Mouse (Mus musculus) CH12.LX (cell line): ENCODE measurements around the gene Pafah2. TPM values are rescaled to one million over a fixed set of nuclear protein-coding genes. Genes with fewer than 3 reads are reported as not detected.

Experiments used
- DNase-seq: peaks from one replicate; pipeline ENCODE4 v3.0.0-alpha.2; 2013; ENCODE audit errors: extremely low read depth
- H3K27ac ChIP-seq: 2 replicates; pipeline ENCODE4 v1.5.1; 2012; ENCODE audit warnings: low read depth, mild to moderate bottlenecking, control low read depth, moderate library complexity; ENCODE audit not compliant: insufficient read depth
- H3K27me3 ChIP-seq: replicated peaks from 2 replicates; pipeline ENCODE3; 2012; ENCODE audit warnings: inconsistent platforms
- H3K36me3 ChIP-seq, 2 experiments: replicated peaks in 1 of 2; 2 replicates each; pipeline versions ENCODE3 to v1.6.1; 2012; ENCODE audit warnings: inconsistent platforms in 1 of 2, low read length in 1 of 2, mild to moderate bottlenecking in 1 of 2, mixed read lengths in 1 of 2, moderate library complexity in 1 of 2; ENCODE audit not compliant: control insufficient read depth in 1 of 2, insufficient read depth in 1 of 2
- H3K4me1 ChIP-seq, 2 experiments: 2 replicates each; pipeline ENCODE4 v1.6.1; 2012; ENCODE audit warnings: inconsistent platforms in 1 of 2, moderate library complexity in 1 of 2; ENCODE audit not compliant: insufficient read depth in 2 of 2, control insufficient read depth in 1 of 2
- H3K4me2 ChIP-seq: 2 replicates; pipeline ENCODE4 v1.6.1; 2012; ENCODE audit warnings: low read depth, mild to moderate bottlenecking, control low read depth; ENCODE audit not compliant: poor library complexity, insufficient read depth, severe bottlenecking
- H3K4me3 ChIP-seq, 3 experiments: fragments of 150-350 bp in 1 of 3; sonication (generic) in 1 of 3; replicated peaks in 1 of 3; 2 replicates each; pipeline versions ENCODE3 to v1.5.1; 2011 to 2012; ENCODE audit warnings: low read depth in 2 of 3, low read length in 2 of 3, mild to moderate bottlenecking in 2 of 3, moderate library complexity in 2 of 3, control low read depth in 1 of 3, improper control_type of control experiment in 1 of 3, inconsistent platforms in 1 of 3, mixed read lengths in 1 of 3; ENCODE audit not compliant: poor library complexity in 1 of 3
- H3K79me2 ChIP-seq: replicated peaks from 2 replicates; pipeline ENCODE4 v1.6.1; 2012; ENCODE audit warnings: mild to moderate bottlenecking, moderate library complexity; ENCODE audit not compliant: control insufficient read depth, poor library complexity, insufficient read depth, severe bottlenecking; ENCODE audit errors: extremely low read depth
- H3K9ac ChIP-seq: 2 replicates; pipeline ENCODE4 v1.6.1; 2012; ENCODE audit warnings: low read depth, mild to moderate bottlenecking, control low read depth, moderate library complexity; ENCODE audit not compliant: insufficient read depth
- H3K9me3 ChIP-seq: replicated peaks from 2 replicates; pipeline ENCODE3; 2012; ENCODE audit warnings: low read length, inconsistent platforms, mixed read lengths
- CTCF ChIP-seq, 2 experiments: IDR thresholded peaks in 1 of 2; conservative IDR thresholded peaks in 1 of 2; 2 replicates each; pipeline ENCODE4 v1.5.1; 2011 to 2012; ENCODE audit warnings: low read depth in 2 of 2, low read length in 2 of 2, improper control_type of control experiment in 1 of 2, inconsistent platforms in 1 of 2, mild to moderate bottlenecking in 1 of 2, moderate library complexity in 1 of 2
- ELF1 ChIP-seq: IDR thresholded peaks from 2 replicates; pipeline ENCODE4 v1.6.1; 2014; ENCODE audit warnings: low read depth, mild to moderate bottlenecking, inconsistent platforms, low read length, improper control_type of control experiment
- GABPA ChIP-seq: IDR thresholded peaks from 2 replicates; pipeline ENCODE4 v1.6.1; 2012; ENCODE audit warnings: low read depth, low read length, improper control_type of control experiment, inconsistent platforms; ENCODE audit not compliant: insufficient replicate concordance
- JUN ChIP-seq: IDR thresholded peaks from 2 replicates; pipeline ENCODE4 v1.6.1; 2011; ENCODE audit warnings: low read depth, mild to moderate bottlenecking, low read length, improper control_type of control experiment, moderate library complexity; ENCODE audit not compliant: insufficient read depth
- JUND ChIP-seq: conservative IDR thresholded peaks from 2 replicates; pipeline ENCODE4 v1.6.1; 2011; ENCODE audit warnings: low read depth, low read length, improper control_type of control experiment
- MAZ ChIP-seq: IDR thresholded peaks from 2 replicates; pipeline ENCODE4 v1.6.1; 2012; ENCODE audit warnings: low read depth, mild to moderate bottlenecking, inconsistent platforms, low read length, improper control_type of control experiment, moderate library complexity
- MEF2A ChIP-seq: IDR thresholded peaks from 2 replicates; pipeline ENCODE4 v1.6.1; 2014; ENCODE audit warnings: low read depth, mild to moderate bottlenecking, inconsistent platforms, low read length, improper control_type of control experiment, borderline replicate concordance
- MYC ChIP-seq: IDR thresholded peaks from 2 replicates; pipeline ENCODE4 v1.6.1; 2011; ENCODE audit warnings: low read depth, mild to moderate bottlenecking, improper control_type of control experiment, low read length
- NELFE ChIP-seq: IDR thresholded peaks from 2 replicates; pipeline ENCODE4 v1.6.1; 2011; ENCODE audit warnings: low read depth, low read length, improper control_type of control experiment
- PAX5 ChIP-seq: IDR thresholded peaks from 2 replicates; pipeline ENCODE4 v1.6.1; 2012; ENCODE audit warnings: low read length, inconsistent platforms, mixed read lengths
- RAD21 ChIP-seq: IDR thresholded peaks from 2 replicates; pipeline ENCODE4 v1.6.1; 2011; ENCODE audit warnings: low read depth, mild to moderate bottlenecking, low read length, improper control_type of control experiment, moderate library complexity
- RCOR1 ChIP-seq: conservative IDR thresholded peaks from 2 replicates; pipeline ENCODE4 v1.6.1; 2012; ENCODE audit warnings: low read depth, mild to moderate bottlenecking, inconsistent platforms, low read length, improper control_type of control experiment
- SIN3A ChIP-seq: IDR thresholded peaks from 2 replicates; pipeline ENCODE4 v1.6.1; 2012; ENCODE audit warnings: low read length, improper control_type of control experiment, inconsistent platforms
- SMC3 ChIP-seq: IDR thresholded peaks from 2 replicates; pipeline ENCODE4 v1.6.1; 2011; ENCODE audit warnings: low read depth, low read length, improper control_type of control experiment
- UBTF ChIP-seq: IDR thresholded peaks from 2 replicates; pipeline ENCODE4 v1.6.1; 2012; ENCODE audit warnings: low read depth, mild to moderate bottlenecking, inconsistent platforms, low read length, improper control_type of control experiment, moderate library complexity
- ZKSCAN1 ChIP-seq: IDR thresholded peaks from 2 replicates; pipeline ENCODE4 v1.6.1; 2012; ENCODE audit warnings: low read depth, inconsistent platforms, low read length, improper control_type of control experiment, borderline replicate concordance
- ZMIZ1 ChIP-seq: IDR thresholded peaks from 2 replicates; pipeline ENCODE4 v1.6.1; 2012; ENCODE audit warnings: low read depth, mild to moderate bottlenecking, inconsistent platforms, low read length, improper control_type of control experiment
- dilution Hi-C: fragments of 300-500 bp; cut with MboI; formaldehyde crosslinking; loops from 2 replicates; pipeline ENCODE4 v1.14.3; 2020; ENCODE audit warnings: low sequenced_read_pairs; ENCODE audit not compliant: extremely low pct_unique_long_range_greater_than_20kb, extremely low pct_ligation_motif_present
- in situ Hi-C: fragments of 300-500 bp; cut with MboI; formaldehyde crosslinking; loops from 3 replicates; pipeline ENCODE4 v1.14.3; 2019; ENCODE audit warnings: low sequenced_read_pairs, low pct_ligation_motif_present, low pct_unique_long_range_greater_than_20kb, mixed read lengths
- polyA plus RNA-seq: library from polyadenylated mRNA; unstranded; fragments of >175 nt; gene quantifications from 2 replicates; pipeline ENCODE4 v1.2.1, GENCODE M21; 2012; ENCODE audit warnings: low read depth; ENCODE audit not compliant: insufficient read length
- total RNA-seq, 2 experiments: library from RNA; depleted of rRNA; stranded (reverse); fragments of 300-350 nt in 1 of 2; fragments of >200 nt in 1 of 2; gene quantifications; 2 replicates each; pipeline ENCODE4 v1.2.3; 2012 to 2014

Pafah2 gene
- total and polyA plus RNA-seq, 3 experiments: 8.9 to 10.7 (median 10.4) TPM

DNA sequence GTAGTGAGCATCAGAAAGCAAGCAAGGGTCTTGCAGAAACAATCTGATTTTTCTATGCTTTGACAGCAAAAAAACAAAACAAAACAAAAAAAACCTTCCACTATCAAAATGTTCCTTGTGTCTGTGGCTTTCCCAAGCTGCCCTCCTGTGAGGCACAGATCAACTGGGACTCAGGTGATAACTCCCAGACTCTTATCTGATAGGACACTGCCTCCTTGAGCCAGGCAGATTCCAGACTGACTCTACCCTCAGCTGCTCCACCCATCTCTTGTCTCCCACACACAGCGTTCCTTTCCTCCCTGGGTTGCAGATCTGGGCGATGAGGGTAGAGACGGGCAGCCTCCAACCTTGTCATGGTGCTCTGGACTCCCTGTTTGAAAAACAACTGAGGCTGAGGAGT, 43.0 kb downstream of the Pafah2 start:
- H3K9me3 ChIP-seq: peaks cover 10% of the 10 kb centered on the region
- H3K27me3 ChIP-seq: peaks cover 4% of the 10 kb centered on the region
- no peak overlapping the region for H3K4me3 ChIP-seq
- no peak overlapping the region for H3K4me2 ChIP-seq
- TF ChIP-seq ZKSCAN1 (no peak), NELFE (no peak), JUND (no peak), ZMIZ1 (no peak), ELF1 (no peak), PAX5 (no peak), MAZ (no peak), SIN3A (no peak), MEF2A (no peak), GABPA (no peak), RCOR1 (no peak), CTCF (conservative IDR thresholded peaks at IDR 0.05 in 1 of 2, IDR thresholded peaks at IDR 0.05 in 1 of 2; ENCODE audit: low read depth in 2 of 2, low read length in 2 of 2) (no peak), UBTF (no peak), MYC (no peak), JUN (no peak), SMC3 (no peak)
- dilution Hi-C loops (no loop called here), in situ Hi-C loops (no loop called here)
- DNase-seq: no peak
- H3K4me1 ChIP-seq: no peaks in the 10 kb centered on the region
- H3K79me2 ChIP-seq: no peaks in the 10 kb centered on the region
- no peak overlapping the region for H3K27ac ChIP-seq
- no peaks in the 10 kb centered on the region for H3K36me3 ChIP-seq
- no peak overlapping the region for H3K9ac ChIP-seq

GRCm38 (mm10) chr4:134439919-134440318, 43.8 kb downstream of the Pafah2 start:
- H3K4me2 ChIP-seq: no peak overlapping the region
- no peaks in the 10 kb centered on the region for H3K4me1 ChIP-seq
- in situ Hi-C loops (no loop called here), dilution Hi-C loops (no loop called here)
- TF ChIP-seq RAD21 (no peak), NELFE (no peak), SIN3A (no peak), GABPA (no peak), MEF2A (no peak)
- H3K27ac ChIP-seq: no peak overlapping the region
- H3K9me3 ChIP-seq: peaks cover 10% of the 10 kb centered on the region
- no peak overlapping the region for H3K4me3 ChIP-seq
- peaks cover 5% of the 10 kb centered on the region for H3K27me3 ChIP-seq
- DNase-seq: no peak
- no peaks in the 10 kb centered on the region for H3K36me3 ChIP-seq
- no peak overlapping the region for H3K9ac ChIP-seq
- no peaks in the 10 kb centered on the region for H3K79me2 ChIP-seq
